Mouse (Mus musculus) embryonic facial prominence, embryonic 13.5 days (tissue): ENCODE measurements around the gene Mybl2. TPM values are rescaled to one million over a fixed set of nuclear protein-coding genes. Genes with fewer than 3 reads are reported as not detected.

ENCODE experiments used
- ATAC-seq: fragments of 200-750 bp; cut with Nextera tagmentation; 2 replicates; pipeline ENCODE4 v1.8.0; 2017; ENCODE audit warnings: low read depth; ENCODE audit not compliant: insufficient number of reproducible peaks, insufficient read depth, low FRiP score, low TSS enrichment
- H3K27ac ChIP-seq: fragments of 300-500 bp; sonication (generic); 2 replicates; pipeline ENCODE4 v1.5.1; 2015; ENCODE audit warnings: moderate library complexity, mild to moderate bottlenecking, inconsistent platforms
- H3K27me3 ChIP-seq: fragments of 300-500 bp; sonication (generic); 2 replicates; pipeline ENCODE4 v1.6.1; 2015; ENCODE audit warnings: mild to moderate bottlenecking, inconsistent platforms
- H3K36me3 ChIP-seq: fragments of 300-500 bp; sonication (generic); 2 replicates; pipeline ENCODE4 v1.6.1; 2015; ENCODE audit warnings: mild to moderate bottlenecking, inconsistent platforms
- H3K4me1 ChIP-seq: fragments of 300-500 bp; sonication (generic); 2 replicates; pipeline ENCODE4 v1.6.1; 2015; ENCODE audit warnings: inconsistent platforms
- H3K4me2 ChIP-seq: fragments of 300-500 bp; sonication (generic); 2 replicates; pipeline ENCODE4 v1.6.1; 2015; ENCODE audit warnings: moderate library complexity, mild to moderate bottlenecking, inconsistent platforms
- H3K4me3 ChIP-seq: fragments of 300-500 bp; sonication (generic); 2 replicates; pipeline ENCODE4 v1.5.1; 2015; ENCODE audit warnings: mild to moderate bottlenecking, inconsistent platforms
- H3K9ac ChIP-seq: fragments of 300-500 bp; sonication (generic); 2 replicates; pipeline ENCODE4 v1.6.1; 2015; ENCODE audit warnings: mild to moderate bottlenecking, inconsistent platforms
- H3K9me3 ChIP-seq: fragments of 300-500 bp; sonication (generic); 2 replicates; pipeline ENCODE4 v1.6.1; 2016; ENCODE audit warnings: inconsistent platforms
- WGBS: fragments of 180-500 bp; shearing (Covaris S2); methylation state at CpG from one replicate; pipeline ENCODE4 v1.1.7; 2015; ENCODE audit warnings: mixed read lengths; 5-methylcytosine and 5-hydroxymethylcytosine counted together
- polyA plus RNA-seq: library from polyadenylated mRNA; unstranded; fragments of >200 nt; fragmentation: Nextera tagmentation; extraction: Ambion mirVana; gene quantifications from 2 replicates; pipeline ENCODE4 v1.2.1, GENCODE M21; 2015

Mybl2 gene
- 24.7 and 31.3 TPM in 2 replicates for polyA plus RNA-seq

- WGBS, result 1% methylated on average over 48 of the region's 48 CpGs
- peaks cover 26% of the 10 kb centered on the region for H3K4me1 ChIP-seq
- H3K9ac ChIP-seq, result peak within 1 kb of the TSS; percentile 79
Measured at GRCm38 (mm10) chr2:163054335-163054840, at the start of gene Mybl2. Gene Mybl2, plus strand, starts transcription at chr2:163054687.

GRCm38 (mm10) chr2:163007299-163007698, 47.2 kb upstream of the Mybl2 start:
- no peak overlapping the region for H3K4me2 ChIP-seq
- no peaks in the 10 kb centered on the region for H3K9me3 ChIP-seq
- no peaks in the 10 kb centered on the region for H3K4me1 ChIP-seq
- no peaks in the 10 kb centered on the region for H3K27me3 ChIP-seq
- no peak overlapping the region for H3K9ac ChIP-seq
- H3K4me3 ChIP-seq, result no peak overlapping the region
- no peak overlapping the region for H3K27ac ChIP-seq
- 73% methylated on average over 4 of the region's 4 CpGs for WGBS
- ATAC-seq, result no peak
- H3K36me3 ChIP-seq, result no peaks in the 10 kb centered on the region

More at GRCm38 (mm10) chr2:163054335-163054840, at the start of gene Mybl2:
- Histone ChIP-seq H3K36me3 (no peaks in the 10 kb centered on the region), H3K27ac (peak within 1 kb of the TSS; percentile 51; the same call in 1 of the 2 replicates), H3K4me3 (peak within 1 kb of the TSS; percentile 76), H3K4me2 (peak within 1 kb of the TSS; percentile 99), H3K27me3 (no peaks in the 10 kb centered on the region), H3K9me3 (no peaks in the 10 kb centered on the region)
- ATAC-seq, result peak; percentile 98

GRCm38 (mm10) chr2:163016916-163017743, 37.4 kb upstream of the Mybl2 start, which contains the start of gene Ift52:
Gene Ift52, plus strand, starts transcription at chr2:163017354.
- Histone ChIP-seq H3K4me1 (peaks cover 10% of the 10 kb centered on the region; the same call in 1 of the 2 replicates), H3K4me3 (peak within 1 kb of the TSS; percentile 94), H3K36me3 (no peaks in the 10 kb centered on the region), H3K4me2 (peak within 1 kb of the TSS; percentile 64), H3K27ac (peak within 1 kb of the TSS; percentile 80), H3K27me3 (no peaks in the 10 kb centered on the region), H3K9me3 (no peaks in the 10 kb centered on the region), H3K9ac (peak within 1 kb of the TSS; percentile 89)
- under 1% methylated on average over 57 of the region's 57 CpGs for WGBS
- ATAC-seq, result peak; percentile 87

- 92% methylated on average over 5 of the region's 5 CpGs for WGBS
- Histone ChIP-seq H3K4me1 (no peaks in the 10 kb centered on the region), H3K36me3 (peaks cover 89% of the 10 kb centered on the region), H3K9ac (no peak overlapping the region), H3K27me3 (no peaks in the 10 kb centered on the region), H3K4me3 (no peak overlapping the region), H3K9me3 (no peaks in the 10 kb centered on the region), H3K4me2 (no peak overlapping the region), H3K27ac (no peak overlapping the region)
- ATAC-seq, result no peak
Measured at GRCm38 (mm10) chr2:163031289-163031688, 23.2 kb upstream of the Mybl2 start.

- Histone ChIP-seq H3K4me1 (no peaks in the 10 kb centered on the region), H3K4me2 (no peak overlapping the region), H3K9me3 (no peaks in the 10 kb centered on the region), H3K9ac (no peak overlapping the region), H3K27me3 (no peaks in the 10 kb centered on the region), H3K4me3 (no peak overlapping the region), H3K36me3 (peaks cover 89% of the 10 kb centered on the region), H3K27ac (no peak overlapping the region)
- no peak for ATAC-seq
- WGBS, result 76% methylated on average over 2 of the region's 2 CpGs
Measured at GRCm38 (mm10) chr2:163031757-163032156, 22.7 kb upstream of the Mybl2 start.

- Histone ChIP-seq H3K36me3 (peaks cover 88% of the 10 kb centered on the region), H3K27ac (no peak overlapping the region), H3K4me1 (no peaks in the 10 kb centered on the region), H3K9me3 (no peaks in the 10 kb centered on the region), H3K4me2 (no peak overlapping the region), H3K27me3 (no peaks in the 10 kb centered on the region), H3K4me3 (no peak overlapping the region), H3K9ac (no peak overlapping the region)
- 26% methylated on average over 4 of the region's 4 CpGs for WGBS
- no peak for ATAC-seq
Measured at GRCm38 (mm10) chr2:163032622-163033021, 21.9 kb upstream of the Mybl2 start.

GRCm38 (mm10) chr2:163039940-163040339, 14.5 kb upstream of the Mybl2 start:
- Histone ChIP-seq H3K4me1 (no peaks in the 10 kb centered on the region), H3K9ac (no peak overlapping the region), H3K27me3 (no peaks in the 10 kb centered on the region), H3K36me3 (peaks cover 86% of the 10 kb centered on the region), H3K4me3 (no peak overlapping the region), H3K27ac (no peak overlapping the region), H3K4me2 (no peak overlapping the region), H3K9me3 (no peaks in the 10 kb centered on the region)
- 83% methylated on average over 7 of the region's 7 CpGs for whole genome bisulfite sequencing
- no peak for ATAC-seq

GRCm38 (mm10) chr2:163048125-163048524, 6.4 kb upstream of the Mybl2 start:
- ATAC-seq, result no peak
- peak overlapping the region; percentile 30 for H3K4me3 ChIP-seq
- H3K27ac ChIP-seq, result no peak overlapping the region; the same call in 1 of the 2 replicates
- no peaks in the 10 kb centered on the region for H3K4me1 ChIP-seq
- no peaks in the 10 kb centered on the region for H3K27me3 ChIP-seq
- no peaks in the 10 kb centered on the region for H3K9me3 ChIP-seq
- WGBS, result 3% methylated on average over 10 of the region's 10 CpGs
- peaks cover 45% of the 10 kb centered on the region for H3K36me3 ChIP-seq
- H3K4me2 ChIP-seq, result peak overlapping the region; percentile 60
- H3K9ac ChIP-seq, result no peak overlapping the region; the same call in 1 of the 2 replicates

GRCm38 (mm10) chr2:163049116-163049515, 5.4 kb upstream of the Mybl2 start:
- Histone ChIP-seq H3K4me1 (peaks cover 7% of the 10 kb centered on the region), H3K9ac (no peak overlapping the region), H3K27me3 (no peaks in the 10 kb centered on the region), H3K4me2 (no peak overlapping the region), H3K4me3 (no peak overlapping the region), H3K27ac (no peak overlapping the region), H3K9me3 (no peaks in the 10 kb centered on the region), H3K36me3 (peaks cover 37% of the 10 kb centered on the region)
- ATAC-seq, result no peak
- WGBS, result 89% methylated on average over 2 of the region's 2 CpGs

GRCm38 (mm10) chr2:163051691-163052090, 2.8 kb upstream of the Mybl2 start:
- Histone ChIP-seq H3K27ac (no peak overlapping the region), H3K4me2 (no peak overlapping the region), H3K36me3 (peaks cover 14% of the 10 kb centered on the region), H3K27me3 (no peaks in the 10 kb centered on the region), H3K9me3 (no peaks in the 10 kb centered on the region), H3K9ac (no peak overlapping the region), H3K4me1 (peaks cover 26% of the 10 kb centered on the region), H3K4me3 (no peak overlapping the region)
- WGBS, result 65% methylated on average over 1 of the region's 1 CpGs
- no peak for ATAC-seq

- ATAC-seq, result no peak
- Histone ChIP-seq H3K9ac (no peak overlapping the region), H3K4me1 (peaks cover 26% of the 10 kb centered on the region), H3K9me3 (no peaks in the 10 kb centered on the region), H3K4me3 (no peak overlapping the region), H3K4me2 (no peak overlapping the region), H3K27ac (no peak overlapping the region), H3K27me3 (no peaks in the 10 kb centered on the region), H3K36me3 (peaks cover 10% of the 10 kb centered on the region)
- WGBS, result 22% methylated on average over 4 of the region's 4 CpGs
Measured at GRCm38 (mm10) chr2:163052101-163052500, 2.4 kb upstream of the Mybl2 start.

GRCm38 (mm10) chr2:163052826-163053225, 1.7 kb upstream of the Mybl2 start:
- no peak overlapping the region for H3K9ac ChIP-seq
- H3K4me3 ChIP-seq, result no peak overlapping the region
- no peaks in the 10 kb centered on the region for H3K27me3 ChIP-seq
- H3K4me2 ChIP-seq, result no peak overlapping the region
- no peak overlapping the region for H3K27ac ChIP-seq
- no peaks in the 10 kb centered on the region for H3K9me3 ChIP-seq
- H3K4me1 ChIP-seq, result peaks cover 26% of the 10 kb centered on the region
- ATAC-seq, result no peak
- H3K36me3 ChIP-seq, result 0 out of 2 replicates have a peak, but pooled peaks cover 5% of the 10 kb centered on the region
- 53% methylated on average over 4 of the region's 4 CpGs for WGBS
